Mouse (Mus musculus) ovary, adult 10 weeks (tissue): ENCODE measurements around the gene B230217C12Rik. TPM values are rescaled to one million over a fixed set of nuclear protein-coding genes. Genes with fewer than 3 reads are reported as not detected.

ENCODE experiments used
- polyA plus RNA-seq: library from polyadenylated mRNA; stranded (reverse); fragments of 350-450 nt; fragmentation: Illumina TruSeq; extraction: RNeasy Lipid Tissue Mini Kit (QIAGEN cat#74804); gene quantifications from one replicate; pipeline ENCODE4 v1.2.3, GENCODE M21; 2014

The B230217C12Rik gene
- 12.8 TPM for polyA plus RNA-seq

DNA sequence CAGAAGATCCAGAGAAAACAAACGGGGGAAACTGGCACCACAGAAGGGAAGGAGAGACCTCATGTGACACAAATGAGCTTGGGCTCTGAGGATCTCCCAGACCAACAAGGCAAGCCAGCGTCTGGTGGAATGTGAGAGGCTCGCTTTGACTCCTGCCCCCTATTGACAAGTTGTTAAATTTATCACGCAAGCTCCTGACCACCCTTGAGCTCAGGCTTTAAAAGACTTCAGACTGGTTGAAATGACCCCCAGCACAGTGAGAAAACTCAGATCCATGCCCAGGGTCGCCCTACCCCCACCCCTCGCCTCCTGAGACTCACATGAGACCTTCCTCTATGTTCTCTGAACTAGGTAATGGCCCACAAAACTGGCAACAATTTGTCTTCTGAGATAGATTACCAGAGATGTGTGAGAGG is at the start of gene B230217C12Rik:
Gene B230217C12Rik (plus strand): TSS at position 242 of the 416 bp plus-strand sequence.

DNA sequence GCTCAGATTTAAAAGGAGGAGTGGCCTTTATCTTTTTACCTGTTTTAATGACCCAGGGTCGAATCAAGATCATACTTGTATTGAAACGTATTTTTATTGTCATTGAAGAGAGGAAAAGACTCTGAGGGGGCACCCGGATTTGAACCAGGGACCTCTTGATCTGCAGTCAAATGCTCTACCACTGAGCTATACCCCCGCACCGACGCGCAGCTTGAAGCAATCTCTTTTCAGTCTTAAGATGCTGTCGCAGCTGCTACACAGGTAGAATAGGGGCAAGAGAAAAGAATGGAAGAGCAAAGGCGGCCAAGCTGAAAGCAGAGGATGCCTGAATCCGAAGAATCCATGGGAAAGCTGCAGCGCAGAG is 41.8 kb upstream of the B230217C12Rik start, which contains the start of gene Lasp1:
Gene Lasp1 (plus strand): TSS at position 219 of the 364 bp plus-strand sequence.

DNA sequence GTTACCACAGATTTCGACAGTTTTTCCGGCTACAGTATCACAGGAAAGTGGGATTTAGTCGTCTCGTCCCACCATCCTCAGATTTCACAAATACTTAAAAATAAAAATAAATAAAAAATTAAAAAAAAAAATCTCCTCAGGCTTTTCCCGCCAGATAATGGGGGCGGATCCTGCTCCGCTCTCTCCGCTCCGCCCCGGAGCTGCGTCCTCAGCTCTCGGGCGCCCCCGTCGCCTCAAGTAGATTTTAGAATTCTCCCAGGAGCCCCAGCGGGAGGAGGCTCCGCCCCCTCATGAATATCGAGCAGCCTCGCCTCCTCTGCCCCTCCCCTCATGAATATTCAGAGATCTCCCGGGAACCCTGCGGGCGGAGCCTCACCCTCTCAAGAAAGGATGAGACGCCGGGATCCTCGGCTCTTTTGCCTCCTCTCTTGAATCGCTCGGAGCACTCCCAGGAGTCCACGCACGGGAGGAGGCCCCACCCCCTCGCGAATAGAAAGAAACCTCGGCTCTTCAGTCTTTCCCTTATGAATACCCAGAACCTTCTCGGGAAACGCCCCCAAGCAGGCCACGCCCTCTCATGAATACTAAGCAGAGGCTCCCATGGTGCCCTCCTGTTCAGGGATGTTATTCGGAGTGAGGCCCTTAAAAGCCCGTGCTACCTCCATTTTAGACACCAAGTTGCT is 43.5 kb downstream of the B230217C12Rik start, which contains the start of gene Fbxo47:
Gene Fbxo47 (minus strand): TSS at position 237 of the 683 bp plus-strand sequence.

Other genes starting within 250 kb of the B230217C12Rik start
- gene Epop, start 211.1 kb upstream of the B230217C12Rik start, polyA plus RNA-seq, result not detected
- 6.6 TPM for gene Mllt6, start 177.4 kb upstream of the B230217C12Rik start, polyA plus RNA-seq
- gene Cisd3, start 155.0 kb upstream of the B230217C12Rik start, polyA plus RNA-seq, result 3.4 TPM
- 5.4 TPM for gene Pcgf2, start 140.3 kb upstream of the B230217C12Rik start, polyA plus RNA-seq
- gene Psmb3, start 137.4 kb upstream of the B230217C12Rik start, polyA plus RNA-seq, result 7.7 TPM
- 16.4 TPM for gene Pip4k2b, start 96.1 kb upstream of the B230217C12Rik start, polyA plus RNA-seq
- gene Cwc25, start 74.2 kb upstream of the B230217C12Rik start, polyA plus RNA-seq, result 17.0 TPM
- gene 1700001P01Rik, start 64.9 kb upstream of the B230217C12Rik start, polyA plus RNA-seq, result not detected
- 3,292 TPM for gene Rpl23, start 58.3 kb upstream of the B230217C12Rik start, polyA plus RNA-seq
- 27.7 TPM for gene Lasp1, start 41.8 kb upstream of the B230217C12Rik start, polyA plus RNA-seq
- 3.1 TPM for gene Fbxo47, start 43.4 kb downstream of the B230217C12Rik start, polyA plus RNA-seq
- gene Plxdc1, start 145.7 kb downstream of the B230217C12Rik start, polyA plus RNA-seq, result 0.20 TPM
- gene Arl5c, start 155.4 kb downstream of the B230217C12Rik start, polyA plus RNA-seq, result 1.7 TPM
- gene Cacnb1, start 182.3 kb downstream of the B230217C12Rik start, polyA plus RNA-seq, result 0.20 TPM
- gene Rpl19, start 185.9 kb downstream of the B230217C12Rik start, polyA plus RNA-seq, result 119 TPM
- gene Stac2, start 212.7 kb downstream of the B230217C12Rik start, polyA plus RNA-seq, result not detected